Mouse (Mus musculus) heart, embryonic 16.5 days (tissue): Measurements from ENCODE around the gene Hist1h2bp. TPM values are rescaled to one million over a fixed set of nuclear protein-coding genes. Genes with fewer than 3 reads are reported as not detected.
"Not testable (repeated sequence)": the region's sequence is repeated elsewhere in the genome, so short reads cannot be mapped to it uniquely, and the experiment has no call there.

Experiments
- ATAC-seq: fragments of 200-750 bp; cut with Nextera tagmentation; replicated peaks from 2 replicates; pipeline ENCODE4 v1.8.0; 2017; ENCODE audit warnings: moderate number of reproducible peaks; ENCODE audit not compliant: insufficient read depth, low FRiP score; ENCODE audit errors: extremely low read depth
- H3K27ac ChIP-seq: fragments of 300-500 bp; sonication (generic); 2 replicates; pipeline ENCODE4 v1.5.1; 2014; ENCODE audit warnings: mild to moderate bottlenecking, low read length, control low read depth, moderate library complexity
- H3K27me3 ChIP-seq: fragments of 300-500 bp; sonication (generic); 2 replicates; pipeline ENCODE4 v1.6.1; 2014; ENCODE audit warnings: low read length, mixed read lengths; ENCODE audit not compliant: control insufficient read depth, insufficient read depth
- H3K36me3 ChIP-seq: fragments of 300-500 bp; sonication (generic); 2 replicates; pipeline ENCODE4 v1.6.1; 2014; ENCODE audit not compliant: control insufficient read depth, insufficient read depth
- H3K4me1 ChIP-seq: fragments of 300-500 bp; sonication (generic); 2 replicates; pipeline ENCODE4 v1.6.1; 2014; ENCODE audit warnings: low read length, mixed read lengths; ENCODE audit not compliant: control insufficient read depth, insufficient read depth
- H3K4me2 ChIP-seq: fragments of 300-500 bp; sonication (generic); 2 replicates; pipeline ENCODE4 v1.6.1; 2014; ENCODE audit warnings: low read depth, mild to moderate bottlenecking, control low read depth, low read length
- H3K4me3 ChIP-seq: fragments of 300-500 bp; sonication (generic); 2 replicates; pipeline ENCODE4 v1.5.1; 2014; ENCODE audit warnings: mild to moderate bottlenecking, control low read depth, low read length
- H3K9ac ChIP-seq: fragments of 300-500 bp; sonication (generic); 2 replicates; pipeline ENCODE4 v1.6.1; 2014; ENCODE audit warnings: low read length, control low read depth
- H3K9me3 ChIP-seq: fragments of 300-500 bp; sonication (generic); replicated peaks from 2 replicates; pipeline ENCODE4 v1.6.1; 2016; ENCODE audit warnings: low read length; ENCODE audit not compliant: control insufficient read depth
- WGBS: fragments of 180-500 bp; shearing (Covaris S2); extraction: QIAGEN DNeasy Blood & Tissue Kit; methylation state at CpG from one replicate; pipeline ENCODE4 v1.1.7; 2014; 5-methylcytosine and 5-hydroxymethylcytosine counted together
- microRNA-seq: library from miRNA; unstranded; fragments of <30 nt; microRNA quantifications from one replicate; pipeline ENCODE4, GENCODE M21; 2017
- polyA plus RNA-seq: library from polyadenylated mRNA; unstranded; fragments of >200 nt; fragmentation: Nextera tagmentation; extraction: Ambion mirVana; gene quantifications from 2 replicates; pipeline ENCODE4 v1.2.1, GENCODE M21; 2015

Hist1h2bp gene
- polyA plus RNA-seq, 1 experiment from 2014 or later = 0.34 TPM

DNA sequence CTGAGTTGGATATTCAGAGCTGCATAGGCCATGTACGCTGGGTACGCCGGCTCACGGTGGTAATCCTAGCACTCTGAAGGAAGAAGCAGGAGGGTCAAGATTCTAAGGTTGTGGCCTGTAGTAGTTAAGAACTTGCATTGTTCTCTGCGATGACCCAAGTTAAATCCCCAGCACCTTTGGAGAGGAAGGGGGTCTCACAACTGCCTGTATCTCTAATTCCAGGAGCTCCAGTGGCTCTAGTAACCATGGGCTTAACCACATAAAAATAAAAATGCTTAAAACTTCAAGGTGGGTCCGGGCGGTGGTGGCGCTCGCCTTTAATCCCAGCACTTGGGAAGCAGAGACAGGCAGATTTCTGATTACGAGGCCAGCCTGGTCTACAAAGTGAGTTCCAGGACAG, 43.1 kb downstream of the Hist1h2bp start:
- H3K27ac ChIP-seq = no peak overlapping the region
- no peaks in the 10 kb centered on the region for H3K4me1 ChIP-seq
- no peaks in the 10 kb centered on the region for H3K9me3 ChIP-seq
- ATAC-seq = no peak
- 86% methylated on average over 10 of the region's 10 CpGs for WGBS
- H3K27me3 ChIP-seq = no peaks in the 10 kb centered on the region
- no peak overlapping the region for H3K9ac ChIP-seq
- H3K36me3 ChIP-seq = no peaks in the 10 kb centered on the region
- H3K4me3 ChIP-seq = no peak overlapping the region
- H3K4me2 ChIP-seq = no peak overlapping the region

DNA sequence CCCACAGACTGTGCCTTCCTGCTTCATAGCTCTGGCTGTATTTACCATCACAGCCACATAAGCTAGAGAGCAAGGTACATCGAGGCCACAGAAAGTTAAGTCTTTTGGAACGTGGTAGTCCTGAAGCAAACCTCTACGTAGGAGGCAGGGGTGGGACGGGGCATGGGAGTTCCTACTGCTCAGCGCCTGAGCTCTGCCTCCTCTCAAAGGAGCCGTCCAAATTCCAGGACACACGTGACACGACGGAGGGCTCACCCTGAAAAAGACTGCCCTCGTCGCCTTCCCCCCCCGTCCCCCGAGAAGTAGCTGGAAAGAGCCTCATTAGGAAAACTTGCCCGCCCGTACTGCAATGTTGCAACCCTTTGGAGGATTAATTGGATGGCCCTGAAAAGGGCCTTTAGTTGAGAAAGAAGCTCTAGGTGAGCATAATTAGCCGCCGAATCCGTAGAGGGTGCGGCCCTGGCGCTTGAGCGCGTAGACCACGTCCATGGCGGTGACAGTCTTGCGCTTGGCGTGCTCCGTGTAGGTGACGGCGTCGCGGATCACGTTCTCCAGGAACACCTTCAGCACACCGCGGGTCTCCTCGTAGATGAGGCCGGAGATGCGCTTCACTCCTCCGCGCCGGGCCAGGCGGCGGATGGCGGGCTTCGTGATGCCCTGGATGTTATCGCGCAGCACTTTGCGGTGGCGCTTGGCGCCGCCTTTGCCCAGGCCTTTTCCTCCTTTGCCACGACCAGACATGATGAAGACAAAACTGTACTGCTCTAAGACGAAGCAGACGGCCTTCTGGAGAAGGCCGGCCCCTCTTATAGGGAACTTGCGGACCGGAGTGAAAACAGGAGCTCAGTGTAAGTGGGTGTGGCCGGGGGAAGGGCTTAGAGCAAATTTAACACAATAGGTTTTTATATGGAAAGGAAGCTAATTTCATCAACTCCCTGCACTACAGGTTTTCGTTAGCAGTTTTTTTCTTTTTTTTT, 44.4 kb downstream of the Hist1h2bp start, which contains the start of gene Hist1h4n:
Gene Hist1h4n, minus strand, starts transcription at position 779 of the 977 bp plus-strand sequence.
- H3K4me3 ChIP-seq = 0 out of 2 replicates have a peak within 1 kb of the TSS, but pooled peaks have one; percentile 21
- not testable (repeated sequence) for H3K27ac ChIP-seq, H3K36me3 ChIP-seq, H3K27me3 ChIP-seq, H3K9ac ChIP-seq, H3K4me1 ChIP-seq, H3K9me3 ChIP-seq
- ATAC-seq = peak; percentile 80
- H3K4me2 ChIP-seq = peak within 1 kb of the TSS; percentile 36; the same call in 1 of the 2 replicates
- WGBS = under 1% methylated on average over 25 of the region's 58 CpGs

DNA sequence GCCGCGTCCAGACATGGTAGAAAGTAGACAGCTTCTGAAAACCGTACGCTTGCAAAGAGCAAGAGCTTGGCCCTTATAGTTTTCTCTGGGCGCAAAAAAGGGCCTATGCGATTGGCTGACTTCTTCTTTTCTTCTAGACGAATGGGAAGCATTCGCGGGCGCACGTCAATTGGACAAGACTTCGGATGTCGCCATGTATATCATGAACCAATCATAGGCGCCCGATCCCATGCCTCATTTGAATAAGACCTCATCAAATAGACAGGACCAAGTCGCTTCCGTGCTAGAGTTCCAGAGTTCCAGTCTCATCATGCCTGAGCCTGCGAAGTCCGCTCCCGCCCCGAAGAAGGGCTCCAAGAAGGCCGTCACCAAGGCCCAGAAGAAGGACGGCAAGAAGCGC, 46.2 kb downstream of the Hist1h2bp start, which contains the start of the genes Hist1h2ap and Hist1h2br:
Gene Hist1h2ap, minus strand, starts transcription at position 47 of the 400 bp plus-strand sequence.
Gene Hist1h2br, plus strand, starts transcription at position 283 of the 400 bp plus-strand sequence.
- not testable (repeated sequence) for H3K36me3 ChIP-seq, H3K4me3 ChIP-seq, H3K4me2 ChIP-seq, H3K4me1 ChIP-seq, H3K27ac ChIP-seq, H3K9ac ChIP-seq, H3K9me3 ChIP-seq, H3K27me3 ChIP-seq
- no CpG with 5 or more reads among the region's 24 CpGs for WGBS
- peak; percentile 91 for ATAC-seq

Small RNAs within 50 kb of the gene (microRNA-seq; reads per million reads assigned to microRNA genes)
- gene Gm19658 = not detected
- not detected for gene Gm44346
- not detected for gene Gm44454
- not detected for gene Gm44466

Other genes starting within 250 kb of the Hist1h2bp start
- gene Olfr1366, start 244.7 kb upstream of the Hist1h2bp start, polyA plus RNA-seq = 0.04 TPM in 1 of 2 replicates, not detected in the other
- not detected in 2 replicates for gene Olfr1535, start 227.6 kb upstream of the Hist1h2bp start, polyA plus RNA-seq
- gene Olfr1364, start 205.7 kb upstream of the Hist1h2bp start, polyA plus RNA-seq = not detected in 2 replicates
- gene Olfr1362, start 173.4 kb upstream of the Hist1h2bp start, polyA plus RNA-seq = not detected in 2 replicates
- not detected in 2 replicates for gene Olfr11, start 144.9 kb upstream of the Hist1h2bp start, polyA plus RNA-seq
- gene Olfr1361, start 124.1 kb upstream of the Hist1h2bp start, polyA plus RNA-seq = not detected in 2 replicates
- gene Olfr1360, start 110.1 kb upstream of the Hist1h2bp start, polyA plus RNA-seq = not detected in 2 replicates
- not detected in 2 replicates for gene Olfr1359, start 89.3 kb upstream of the Hist1h2bp start, polyA plus RNA-seq
- gene Hist1h2bl, start 71.3 kb upstream of the Hist1h2bp start, polyA plus RNA-seq = 0.86 and 1.7 TPM in 2 replicates
- 4.3 and 8.1 TPM in 2 replicates for gene Hist1h2ai, start 71.0 kb upstream of the Hist1h2bp start, polyA plus RNA-seq
- gene Hist1h3h, start 69.8 kb upstream of the Hist1h2bp start, polyA plus RNA-seq = 4.8 and 6.2 TPM in 2 replicates
- gene Hist1h2bm, start 65.4 kb upstream of the Hist1h2bp start, polyA plus RNA-seq = 1.8 and 2.4 TPM in 2 replicates
- 0.51 and 0.67 TPM in 2 replicates for gene Hist1h4j, start 52.4 kb upstream of the Hist1h2bp start, polyA plus RNA-seq
- gene Hist1h4k, start 37.0 kb upstream of the Hist1h2bp start, polyA plus RNA-seq = 1.9 TPM in 1 of 2 replicates, not detected in the other
- 9.3 and 10.0 TPM in 2 replicates for gene Hist1h2ak, start 33.6 kb upstream of the Hist1h2bp start, polyA plus RNA-seq
- gene Hist1h2bn, start 33.3 kb upstream of the Hist1h2bp start, polyA plus RNA-seq = 0.88 and 1.6 TPM in 2 replicates
- gene Hist1h1b, start 6.8 kb upstream of the Hist1h2bp start, polyA plus RNA-seq = 8.6 and 9.8 TPM in 2 replicates
- 50.2 and 54.0 TPM in 2 replicates for gene Hist1h3i, start 4.1 kb upstream of the Hist1h2bp start, polyA plus RNA-seq
- gene Hist1h2an, start 243 bp upstream of the Hist1h2bp start, polyA plus RNA-seq = 3.0 and 3.1 TPM in 2 replicates
- gene Hist1h2bq, start 22.7 kb downstream of the Hist1h2bp start, polyA plus RNA-seq = 9.3 and 10.4 TPM in 2 replicates
- not detected in 2 replicates for gene Hist1h2ao, start 23.0 kb downstream of the Hist1h2bp start, polyA plus RNA-seq
- gene Hist1h4m, start 24.3 kb downstream of the Hist1h2bp start, polyA plus RNA-seq = not detected in 2 replicates
- gene Hist1h4n, start 44.7 kb downstream of the Hist1h2bp start, polyA plus RNA-seq = 6.3 and 7.5 TPM in 2 replicates
- 1,370 and 1,778 TPM in 2 replicates for gene Hist1h2ap, start 46.0 kb downstream of the Hist1h2bp start, polyA plus RNA-seq
- 9.6 and 10.5 TPM in 2 replicates for gene Hist1h2br, start 46.3 kb downstream of the Hist1h2bp start, polyA plus RNA-seq
- gene Zfp184, start 157.6 kb downstream of the Hist1h2bp start, polyA plus RNA-seq = 2.9 and 4.7 TPM in 2 replicates
- gene Pom121l2, start 193.7 kb downstream of the Hist1h2bp start, polyA plus RNA-seq = not detected in 2 replicates
- 62.9 and 135 TPM in 2 replicates for gene Prss16, start 222.3 kb downstream of the Hist1h2bp start, polyA plus RNA-seq
- gene Hist1h2ah, start 248.1 kb downstream of the Hist1h2bp start, polyA plus RNA-seq = 5.3 and 7.9 TPM in 2 replicates
- 1.6 and 3.1 TPM in 2 replicates for gene Hist1h2bk, start 248.4 kb downstream of the Hist1h2bp start, polyA plus RNA-seq